Mouse (Mus musculus) limb, embryonic 13.5 days (tissue): ENCODE measurements at regions not wholly inside any gene's neighbourhood (a gene's known extent, or its start where the extent isn't known, plus 50 kb on each side); places are given as distances from the start of the nearest gene placed in this dataset.

Source experiments
- ATAC-seq: fragments of 200-750 bp; cut with Nextera tagmentation; 2 replicates; pipeline ENCODE4 v1.8.0; 2017; ENCODE audit warnings: low read depth, moderate number of reproducible peaks, moderate TSS enrichment; ENCODE audit not compliant: low FRiP score
- H3K27ac ChIP-seq: fragments of 300-500 bp; sonication (generic); 2 replicates; pipeline ENCODE4 v1.5.1; 2015; ENCODE audit warnings: inconsistent platforms, mild to moderate bottlenecking, moderate library complexity
- H3K27me3 ChIP-seq: fragments of 300-500 bp; sonication (generic); 2 replicates; pipeline ENCODE4 v1.6.1; 2015; ENCODE audit warnings: mild to moderate bottlenecking, inconsistent platforms
- H3K36me3 ChIP-seq: fragments of 300-500 bp; sonication (generic); 2 replicates; pipeline ENCODE4 v1.6.1; 2015; ENCODE audit warnings: inconsistent platforms, mild to moderate bottlenecking, moderate library complexity
- H3K4me1 ChIP-seq: fragments of 300-500 bp; sonication (generic); 2 replicates; pipeline ENCODE4 v1.6.1; 2015; ENCODE audit warnings: inconsistent platforms
- H3K4me2 ChIP-seq: fragments of 300-500 bp; sonication (generic); replicated peaks from 2 replicates; pipeline ENCODE4 v1.6.1; 2015; ENCODE audit warnings: inconsistent platforms, mild to moderate bottlenecking, moderate library complexity
- H3K4me3 ChIP-seq: fragments of 300-500 bp; sonication (generic); 2 replicates; pipeline ENCODE4 v1.5.1; 2015; ENCODE audit warnings: moderate library complexity, mild to moderate bottlenecking, inconsistent platforms
- H3K9ac ChIP-seq: fragments of 300-500 bp; sonication (generic); 2 replicates; pipeline ENCODE4 v1.6.1; 2015; ENCODE audit warnings: mild to moderate bottlenecking, inconsistent platforms
- H3K9me3 ChIP-seq: fragments of 300-500 bp; sonication (generic); 2 replicates; pipeline ENCODE4 v1.6.1; 2016; ENCODE audit warnings: inconsistent platforms
- WGBS: fragments of 180-500 bp; shearing (Covaris S2); methylation state at CpG from one replicate; pipeline ENCODE4 v1.1.7; 2015; 5-methylcytosine and 5-hydroxymethylcytosine counted together

- no peak; the same call in 1 of the 2 replicates for ATAC-seq
- Histone ChIP-seq H3K4me2 (no peak overlapping the region), H3K36me3 (no peaks in the 10 kb centered on the region), H3K4me1 (peaks cover 11% of the 10 kb centered on the region), H3K27me3 (peaks cover 16% of the 10 kb centered on the region), H3K9me3 (no peaks in the 10 kb centered on the region), H3K9ac (no peak overlapping the region), H3K4me3 (no peak overlapping the region), H3K27ac (no peak overlapping the region)
- 44% methylated on average over 5 of the region's 5 CpGs for WGBS
These were observed 197.9 kb upstream of the Csf3r start for GRCm38 (mm10) chr4:125826416-125826815.

DNA sequence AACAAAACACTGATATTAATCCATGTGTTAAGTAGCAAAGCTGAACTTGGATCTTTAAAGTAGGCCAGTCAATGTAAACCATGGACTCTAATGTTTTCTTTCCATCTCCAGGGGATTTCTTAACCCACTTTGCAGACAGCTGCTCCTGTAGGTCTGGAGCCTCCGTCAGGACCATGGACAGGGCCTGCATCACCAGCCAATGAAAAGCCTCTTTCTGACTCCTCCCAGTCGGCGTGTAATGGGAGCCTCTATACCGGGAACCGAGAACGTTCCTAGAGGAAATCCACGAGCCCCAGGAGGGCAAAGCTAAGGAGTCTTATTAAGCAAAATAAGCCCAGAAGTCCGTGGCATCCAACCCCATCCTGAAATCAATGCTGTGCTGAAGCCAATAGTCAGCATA lies 189.1 kb upstream of the Csf3r start:
- H3K36me3 ChIP-seq = no peaks in the 10 kb centered on the region
- H3K9me3 ChIP-seq = no peaks in the 10 kb centered on the region
- H3K9ac ChIP-seq = no peak overlapping the region
- peaks cover 11% of the 10 kb centered on the region for H3K27me3 ChIP-seq
- H3K4me3 ChIP-seq = no peak overlapping the region
- peak; percentile 80; the same call in 1 of the 2 replicates for ATAC-seq
- H3K4me2 ChIP-seq = peak overlapping the region; percentile 36; the same call in 1 of the 2 replicates
- under 1% methylated on average over 8 of the region's 8 CpGs for WGBS
- no peaks in the 10 kb centered on the region for H3K4me1 ChIP-seq
- H3K27ac ChIP-seq = no peak overlapping the region

DNA sequence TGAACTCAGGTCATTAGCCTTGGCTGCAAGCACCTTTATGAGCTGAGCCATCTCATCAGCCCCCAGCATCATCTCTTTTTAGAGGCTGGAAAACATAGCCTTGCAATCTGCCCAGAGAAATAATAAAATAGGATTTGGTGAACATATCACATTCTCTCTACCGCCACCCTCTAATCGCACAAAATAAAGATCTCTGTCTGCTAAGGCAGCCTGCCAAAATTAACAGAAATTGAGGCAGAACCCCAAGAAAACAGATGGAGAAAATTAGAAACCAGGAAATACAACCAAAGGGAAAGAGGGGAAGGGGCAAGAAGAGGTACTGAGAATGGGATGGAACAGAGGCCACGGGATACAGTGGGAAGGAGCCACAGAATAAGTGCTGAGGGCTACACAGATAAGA lies 176.8 kb upstream of the Csf3r start:
- 81% methylated on average over 3 of the region's 3 CpGs for WGBS
- ATAC-seq = no peak
- Histone ChIP-seq H3K4me2 (no peak overlapping the region), H3K9ac (no peak overlapping the region), H3K4me1 (0 out of 2 replicates have a peak, but pooled peaks cover 2% of the 10 kb centered on the region), H3K27ac (no peak overlapping the region), H3K27me3 (0 out of 2 replicates have a peak, but pooled peaks cover 2% of the 10 kb centered on the region), H3K9me3 (no peaks in the 10 kb centered on the region), H3K4me3 (no peak overlapping the region), H3K36me3 (no peaks in the 10 kb centered on the region)

DNA sequence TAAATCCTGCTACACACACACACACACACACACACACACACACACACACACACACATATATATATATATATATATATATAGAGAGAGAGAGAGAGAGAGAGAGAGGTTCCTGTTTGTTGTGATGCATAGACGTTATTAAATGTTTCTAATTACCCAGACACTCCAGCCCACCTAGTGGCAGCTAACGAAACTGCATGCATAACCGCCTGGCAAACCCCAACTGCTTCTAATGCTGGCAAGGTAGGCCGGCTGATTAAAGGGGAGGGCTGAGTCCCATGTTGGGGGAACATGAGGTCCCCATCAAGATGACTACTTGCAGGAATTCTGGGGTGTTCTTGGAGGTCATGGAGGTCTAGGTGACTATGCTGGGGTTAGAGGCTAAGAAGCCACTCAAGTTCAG lies 174.1 kb upstream of the Csf3r start:
- Histone ChIP-seq H3K4me3 (no peak overlapping the region), H3K36me3 (no peaks in the 10 kb centered on the region), H3K27ac (no peak overlapping the region), H3K4me1 (0 out of 2 replicates have a peak, but pooled peaks cover 2% of the 10 kb centered on the region), H3K9ac (no peak overlapping the region), H3K9me3 (no peaks in the 10 kb centered on the region), H3K27me3 (0 out of 2 replicates have a peak, but pooled peaks cover 2% of the 10 kb centered on the region), H3K4me2 (no peak overlapping the region)
- WGBS = 4% methylated on average over 4 of the region's 4 CpGs
- ATAC-seq = no peak

DNA sequence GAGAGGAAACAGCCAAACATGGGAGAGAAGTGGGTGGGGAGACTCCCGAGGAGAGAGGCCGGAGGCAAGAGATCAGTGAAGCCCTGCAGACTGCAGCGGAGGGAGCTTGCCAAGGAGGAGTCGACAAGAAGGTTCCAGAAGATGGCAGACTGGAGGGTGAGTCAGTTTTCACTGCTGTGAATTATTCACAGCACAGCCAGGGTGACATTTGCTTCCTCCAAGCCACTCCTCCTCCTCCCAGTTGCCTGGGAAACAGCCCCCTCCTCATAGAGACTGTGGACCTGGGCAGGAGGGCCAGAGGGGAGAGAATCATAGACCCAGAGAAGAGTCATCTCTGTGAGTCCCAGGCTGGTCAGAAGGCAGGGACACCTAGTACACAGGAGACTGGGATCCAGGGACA lies 171.8 kb upstream of the Csf3r start:
- Histone ChIP-seq H3K9ac (no peak overlapping the region), H3K9me3 (no peaks in the 10 kb centered on the region), H3K27me3 (peaks cover 7% of the 10 kb centered on the region), H3K4me1 (peaks cover 12% of the 10 kb centered on the region), H3K4me2 (no peak overlapping the region), H3K4me3 (no peak overlapping the region), H3K27ac (no peak overlapping the region), H3K36me3 (no peaks in the 10 kb centered on the region)
- WGBS = 67% methylated on average over 4 of the region's 4 CpGs
- ATAC-seq = no peak

- Histone ChIP-seq H3K36me3 (no peaks in the 10 kb centered on the region), H3K9ac (no peak overlapping the region), H3K4me3 (no peak overlapping the region), H3K27ac (no peak overlapping the region), H3K4me2 (no peak overlapping the region), H3K4me1 (peaks cover 18% of the 10 kb centered on the region), H3K9me3 (no peaks in the 10 kb centered on the region), H3K27me3 (peaks cover 14% of the 10 kb centered on the region)
- ATAC-seq = no peak
- WGBS = 25% methylated on average over 11 of the region's 11 CpGs
These were observed 168.3 kb upstream of the Csf3r start for GRCm38 (mm10) chr4:125855983-125856591.

GRCm38 (mm10) chr4:125856781-125857180 lies 167.6 kb upstream of the Csf3r start:
- 67% methylated on average over 5 of the region's 5 CpGs for WGBS
- H3K36me3 ChIP-seq = no peaks in the 10 kb centered on the region
- H3K4me1 ChIP-seq = peaks cover 18% of the 10 kb centered on the region
- H3K4me3 ChIP-seq = no peak overlapping the region
- no peak overlapping the region for H3K9ac ChIP-seq
- no peak for ATAC-seq
- H3K27ac ChIP-seq = no peak overlapping the region
- no peaks in the 10 kb centered on the region for H3K9me3 ChIP-seq
- H3K4me2 ChIP-seq = no peak overlapping the region
- peaks cover 14% of the 10 kb centered on the region for H3K27me3 ChIP-seq

DNA sequence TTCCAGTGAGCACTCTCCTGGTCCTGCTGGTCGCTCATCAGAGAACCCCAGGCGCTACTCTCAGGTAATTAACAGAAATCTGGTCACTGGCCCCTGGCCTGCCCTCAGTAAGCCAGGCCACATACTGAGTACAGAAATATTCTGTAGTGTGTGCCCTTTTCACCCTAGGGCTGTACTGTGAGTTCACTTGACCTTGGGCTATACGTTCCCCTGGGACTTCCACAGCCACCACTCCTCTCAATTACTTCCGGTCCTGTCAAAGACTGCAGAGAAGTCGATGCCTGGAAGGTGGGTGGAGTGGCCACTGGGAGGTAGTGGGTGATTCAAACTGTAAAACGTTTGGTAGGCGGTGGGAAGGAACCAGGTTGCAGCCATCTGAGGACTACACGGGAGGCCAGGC lies 159.3 kb upstream of the Csf3r start:
- ATAC-seq = peak; percentile 54; the same call in 1 of the 2 replicates
- Histone ChIP-seq H3K36me3 (no peaks in the 10 kb centered on the region), H3K4me3 (no peak overlapping the region), H3K4me2 (no peak overlapping the region), H3K4me1 (peaks cover 23% of the 10 kb centered on the region), H3K27me3 (0 out of 2 replicates have a peak, but pooled peaks cover 3% of the 10 kb centered on the region), H3K9ac (no peak overlapping the region), H3K9me3 (no peaks in the 10 kb centered on the region), H3K27ac (no peak overlapping the region)
- 7% methylated on average over 8 of the region's 8 CpGs for whole genome bisulfite sequencing

GRCm38 (mm10) chr4:125865728-125866127 lies 158.6 kb upstream of the Csf3r start:
- H3K4me3 ChIP-seq = no peak overlapping the region
- no peak overlapping the region for H3K27ac ChIP-seq
- 0 out of 2 replicates have a peak, but pooled peaks cover 3% of the 10 kb centered on the region for H3K27me3 ChIP-seq
- H3K4me2 ChIP-seq = no peak overlapping the region
- no peaks in the 10 kb centered on the region for H3K36me3 ChIP-seq
- ATAC-seq = peak; percentile 71; the same call in 1 of the 2 replicates
- H3K9ac ChIP-seq = no peak overlapping the region
- WGBS = 63% methylated on average over 9 of the region's 9 CpGs
- H3K4me1 ChIP-seq = peaks cover 23% of the 10 kb centered on the region
- no peaks in the 10 kb centered on the region for H3K9me3 ChIP-seq

DNA sequence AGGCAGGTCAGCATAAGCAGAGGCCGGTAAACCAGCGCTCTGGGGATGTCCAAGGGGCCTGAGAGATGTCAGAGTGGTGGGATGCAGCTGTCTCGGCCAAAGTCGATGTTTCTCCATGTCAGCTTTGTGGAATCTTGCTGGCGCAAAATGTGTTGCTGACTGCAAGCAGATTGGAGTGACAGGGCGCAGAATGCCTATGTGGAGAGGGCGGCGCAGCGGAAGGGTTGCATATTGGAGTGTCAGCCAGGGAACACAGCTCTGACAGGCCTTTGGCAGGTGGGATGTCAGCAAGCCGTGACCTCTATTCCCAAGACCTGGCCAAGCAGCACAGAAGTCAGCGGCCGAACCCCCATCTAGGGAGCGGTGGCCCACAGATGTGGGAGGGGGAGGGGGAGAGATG lies 153.1 kb upstream of the Csf3r start:
- 79% methylated on average over 13 of the region's 13 CpGs for WGBS
- H3K4me1 ChIP-seq = no peaks in the 10 kb centered on the region
- no peaks in the 10 kb centered on the region for H3K27me3 ChIP-seq
- no peak overlapping the region for H3K4me3 ChIP-seq
- no peak for ATAC-seq
- no peak overlapping the region for H3K9ac ChIP-seq
- H3K4me2 ChIP-seq = no peak overlapping the region
- no peaks in the 10 kb centered on the region for H3K36me3 ChIP-seq
- no peak overlapping the region for H3K27ac ChIP-seq
- H3K9me3 ChIP-seq = no peaks in the 10 kb centered on the region

- Histone ChIP-seq H3K9ac (no peak overlapping the region; the same call in 1 of the 2 replicates), H3K9me3 (no peaks in the 10 kb centered on the region), H3K4me3 (no peak overlapping the region), H3K27ac (no peak overlapping the region), H3K36me3 (no peaks in the 10 kb centered on the region), H3K27me3 (peaks cover 16% of the 10 kb centered on the region), H3K4me1 (peaks cover 37% of the 10 kb centered on the region), H3K4me2 (no peak overlapping the region)
- 60% methylated on average over 6 of the region's 6 CpGs for WGBS
- ATAC-seq = no peak
These were observed 144.3 kb upstream of the Csf3r start for GRCm38 (mm10) chr4:125880028-125880427.

DNA sequence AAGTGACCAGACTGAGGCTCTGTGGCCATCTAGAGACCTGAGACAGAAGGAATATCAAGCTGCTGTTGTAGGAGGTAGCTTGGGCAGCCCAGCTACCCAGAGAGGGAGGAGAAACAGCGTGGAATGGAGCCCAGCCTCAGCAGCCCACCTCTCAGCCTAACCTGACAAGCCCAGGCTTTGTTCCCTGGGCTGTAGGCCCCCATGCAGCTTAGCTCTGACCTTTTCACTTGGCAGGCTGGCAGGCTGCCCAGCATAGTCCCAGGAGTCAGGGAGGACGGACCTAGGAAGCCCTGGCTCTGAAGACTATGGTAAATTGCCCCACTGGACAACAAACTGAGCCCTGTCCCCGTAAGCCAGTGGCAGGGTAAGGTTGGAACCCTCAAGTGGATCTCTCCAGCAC lies 141.8 kb upstream of the Csf3r start:
- H3K9ac ChIP-seq = 0 out of 2 replicates have a peak overlapping the region, but pooled peaks have one; percentile 25
- H3K9me3 ChIP-seq = no peaks in the 10 kb centered on the region
- H3K4me3 ChIP-seq = no peak overlapping the region
- peak overlapping the region; percentile 44; the same call in 1 of the 2 replicates for H3K27ac ChIP-seq
- peak overlapping the region; percentile 27 for H3K4me2 ChIP-seq
- H3K36me3 ChIP-seq = no peaks in the 10 kb centered on the region
- H3K27me3 ChIP-seq = peaks cover 16% of the 10 kb centered on the region
- WGBS = 28% methylated on average over 3 of the region's 3 CpGs
- ATAC-seq = no peak
- H3K4me1 ChIP-seq = peaks cover 37% of the 10 kb centered on the region

- no peak for ATAC-seq
- Histone ChIP-seq H3K27ac (no peak overlapping the region), H3K27me3 (peaks cover 7% of the 10 kb centered on the region; the same call in 1 of the 2 replicates), H3K36me3 (no peaks in the 10 kb centered on the region), H3K9ac (no peak overlapping the region), H3K4me3 (no peak overlapping the region), H3K4me2 (no peak overlapping the region), H3K4me1 (no peaks in the 10 kb centered on the region), H3K9me3 (no peaks in the 10 kb centered on the region)
- WGBS = 47% methylated on average over 4 of the region's 4 CpGs
These were observed 133.8 kb upstream of the Csf3r start for GRCm38 (mm10) chr4:125890510-125890909.
